Mouse (Mus musculus) hindbrain, embryonic 13.5 days (tissue): Measurements from ENCODE around the gene Vcpkmt. TPM values are rescaled to one million over a fixed set of nuclear protein-coding genes. Genes with fewer than 3 reads are reported as not detected.

Source experiments
- ATAC-seq: fragments of 200-750 bp; cut with Nextera tagmentation; 2 replicates; pipeline ENCODE4 v1.8.0; 2017; ENCODE audit warnings: moderate TSS enrichment; ENCODE audit not compliant: low FRiP score
- H3K27ac ChIP-seq: fragments of 300-500 bp; sonication (generic); 2 replicates; pipeline ENCODE4 v1.5.1; 2015; ENCODE audit warnings: inconsistent platforms, mild to moderate bottlenecking, moderate library complexity
- H3K27me3 ChIP-seq: fragments of 300-500 bp; sonication (generic); 2 replicates; pipeline ENCODE4 v1.6.1; 2015; ENCODE audit warnings: mild to moderate bottlenecking, inconsistent platforms
- H3K36me3 ChIP-seq: fragments of 300-500 bp; sonication (generic); 2 replicates; pipeline ENCODE4 v1.6.1; 2015; ENCODE audit warnings: mild to moderate bottlenecking, inconsistent platforms
- H3K4me1 ChIP-seq: fragments of 300-500 bp; sonication (generic); replicated peaks from 2 replicates; pipeline ENCODE4 v1.6.1; 2015; ENCODE audit warnings: inconsistent platforms
- H3K4me2 ChIP-seq: fragments of 300-500 bp; sonication (generic); 2 replicates; pipeline ENCODE4 v1.6.1; 2015; ENCODE audit warnings: inconsistent platforms, mild to moderate bottlenecking, moderate library complexity
- H3K4me3 ChIP-seq: fragments of 300-500 bp; sonication (generic); 2 replicates; pipeline ENCODE4 v1.5.1; 2015; ENCODE audit warnings: mild to moderate bottlenecking, inconsistent platforms
- H3K9ac ChIP-seq: fragments of 300-500 bp; sonication (generic); 2 replicates; pipeline ENCODE4 v1.6.1; 2015; ENCODE audit warnings: mild to moderate bottlenecking, inconsistent platforms
- H3K9me3 ChIP-seq: fragments of 300-500 bp; sonication (generic); 2 replicates; pipeline ENCODE4 v1.6.1; 2016; ENCODE audit warnings: inconsistent platforms
- WGBS: fragments of 180-500 bp; shearing (Covaris S2); methylation state at CpG from one replicate; pipeline ENCODE4 v1.1.7; 2015; 5-methylcytosine and 5-hydroxymethylcytosine counted together
- microRNA-seq: library from miRNA; unstranded; fragments of <30 nt; microRNA quantifications from one replicate; pipeline ENCODE4, GENCODE M21; 2016
- polyA plus RNA-seq: library from polyadenylated mRNA; unstranded; fragments of >200 nt; fragmentation: Nextera tagmentation; extraction: Ambion mirVana; gene quantifications from 2 replicates; pipeline ENCODE4 v1.2.1, GENCODE M21; 2015

Gene Vcpkmt
- polyA plus RNA-seq, 1 experiment from 2014 or later: 24.4 TPM

GRCm38 (mm10) chr12:69536616-69537242 is 46.1 kb downstream of the Vcpkmt start:
- H3K9ac ChIP-seq: no peak overlapping the region
- H3K4me1 ChIP-seq: peaks cover 19% of the 10 kb centered on the region
- H3K4me2 ChIP-seq: no peak overlapping the region
- H3K27ac ChIP-seq: peak overlapping the region; percentile 68; the same call in 1 of the 2 replicates
- no peak overlapping the region for H3K4me3 ChIP-seq
- ATAC-seq: no peak
- 62% methylated on average over 10 of the region's 10 CpGs for WGBS
- H3K27me3 ChIP-seq: 0 out of 2 replicates have a peak, but pooled peaks cover 2% of the 10 kb centered on the region
- no peaks in the 10 kb centered on the region for H3K36me3 ChIP-seq
- H3K9me3 ChIP-seq: no peaks in the 10 kb centered on the region

GRCm38 (mm10) chr12:69533237-69533636 is 49.6 kb downstream of the Vcpkmt start:
- no peak overlapping the region for H3K4me2 ChIP-seq
- no peak overlapping the region for H3K27ac ChIP-seq
- 0 out of 2 replicates have a peak, but pooled peaks cover 2% of the 10 kb centered on the region for H3K27me3 ChIP-seq
- 85% methylated on average over 5 of the region's 5 CpGs for WGBS
- H3K9ac ChIP-seq: no peak overlapping the region
- ATAC-seq: no peak
- no peaks in the 10 kb centered on the region for H3K9me3 ChIP-seq
- H3K4me1 ChIP-seq: peaks cover 11% of the 10 kb centered on the region
- no peak overlapping the region for H3K4me3 ChIP-seq
- no peaks in the 10 kb centered on the region for H3K36me3 ChIP-seq

DNA sequence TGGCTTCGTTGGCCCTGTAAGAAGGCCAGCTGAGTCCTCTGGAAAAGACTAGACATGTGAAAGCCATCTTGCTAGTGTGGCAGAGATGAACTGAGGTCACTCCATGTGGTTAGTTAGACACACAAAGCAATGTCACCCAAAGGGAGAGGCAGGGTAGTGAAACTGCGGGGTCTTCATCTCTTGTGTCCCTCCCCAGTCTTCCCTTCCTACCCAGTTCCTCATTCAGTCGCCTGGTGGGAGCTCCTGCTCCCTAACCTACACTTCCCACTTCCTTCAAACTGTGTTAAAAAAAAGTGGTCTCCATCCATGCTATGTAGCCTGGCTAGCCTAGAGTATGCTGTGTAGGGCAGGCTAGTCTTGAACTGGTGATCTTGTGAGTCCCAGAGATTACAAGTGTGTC is 50.3 kb downstream of the Vcpkmt start:
- Histone ChIP-seq H3K9ac (no peak overlapping the region), H3K4me1 (peaks cover 5% of the 10 kb centered on the region), H3K36me3 (no peaks in the 10 kb centered on the region), H3K9me3 (no peaks in the 10 kb centered on the region), H3K4me2 (no peak overlapping the region), H3K27me3 (no peaks in the 10 kb centered on the region), H3K4me3 (no peak overlapping the region), H3K27ac (no peak overlapping the region)
- WGBS: 88% methylated on average over 3 of the region's 3 CpGs
- no peak for ATAC-seq

DNA sequence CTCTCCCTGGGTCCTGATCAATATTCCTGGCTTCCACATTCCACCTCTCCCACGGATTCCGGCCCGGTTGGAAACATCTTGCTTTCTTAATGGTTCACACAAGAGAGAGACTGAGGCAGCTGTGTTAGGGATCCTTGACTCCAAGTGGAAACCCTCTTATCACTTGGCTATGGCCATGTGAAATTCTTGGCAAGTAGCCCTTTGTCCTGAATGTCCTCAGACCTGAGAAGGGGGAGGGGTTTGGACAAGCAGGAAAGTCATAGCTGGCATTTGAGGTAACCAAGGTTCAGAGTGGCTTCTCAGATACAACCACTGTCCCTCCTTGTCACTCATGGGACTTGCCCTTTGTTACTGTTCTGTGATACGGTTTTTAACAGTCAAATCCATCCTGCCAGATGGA is 50.7 kb downstream of the Vcpkmt start:
- Histone ChIP-seq H3K27ac (no peak overlapping the region), H3K4me1 (peaks cover under 1% of the 10 kb centered on the region), H3K9ac (no peak overlapping the region), H3K36me3 (no peaks in the 10 kb centered on the region), H3K9me3 (no peaks in the 10 kb centered on the region), H3K4me2 (no peak overlapping the region), H3K4me3 (no peak overlapping the region), H3K27me3 (no peaks in the 10 kb centered on the region)
- 95% methylated on average over 4 of the region's 4 CpGs for WGBS
- ATAC-seq: no peak

GRCm38 (mm10) chr12:69529694-69530403 is 53.0 kb downstream of the Vcpkmt start:
- WGBS: 92% methylated on average over 13 of the region's 13 CpGs
- ATAC-seq: no peak
- Histone ChIP-seq H3K36me3 (no peaks in the 10 kb centered on the region), H3K4me2 (no peak overlapping the region), H3K9ac (no peak overlapping the region), H3K4me1 (no peaks in the 10 kb centered on the region), H3K27me3 (no peaks in the 10 kb centered on the region), H3K27ac (no peak overlapping the region), H3K4me3 (no peak overlapping the region), H3K9me3 (no peaks in the 10 kb centered on the region)

- Histone ChIP-seq H3K36me3 (no peaks in the 10 kb centered on the region), H3K4me3 (no peak overlapping the region), H3K9me3 (no peaks in the 10 kb centered on the region), H3K27me3 (no peaks in the 10 kb centered on the region), H3K9ac (no peak overlapping the region), H3K4me2 (no peak overlapping the region), H3K27ac (no peak overlapping the region), H3K4me1 (no peaks in the 10 kb centered on the region)
- 91% methylated on average over 8 of the region's 8 CpGs for WGBS
- no peak for ATAC-seq
These were observed 54.4 kb downstream of the Vcpkmt start for GRCm38 (mm10) chr12:69528275-69529032.

Small RNA genes within 50 kb of the gene (microRNA-seq; reads per million reads assigned to microRNA genes)
- gene Gm23018: not detected

Other genes with a start within 250 kb of the Vcpkmt start
- 90.8 and 98.8 TPM in 2 replicates for gene Nemf, start 225.9 kb downstream of the Vcpkmt start, polyA plus RNA-seq
- 26.0 and 28.5 TPM in 2 replicates for gene Arf6, start 210.9 kb downstream of the Vcpkmt start, polyA plus RNA-seq
- gene Gm9887, start 210.6 kb downstream of the Vcpkmt start, polyA plus RNA-seq: 0.81 and 1.4 TPM in 2 replicates
- gene Sos2, start 98.8 kb upstream of the Vcpkmt start, polyA plus RNA-seq: 12.6 and 13.0 TPM in 2 replicates
- gene L2hgdh, start 141.8 kb upstream of the Vcpkmt start, polyA plus RNA-seq: 11.5 and 11.6 TPM in 2 replicates
- 26.1 and 30.0 TPM in 2 replicates for gene Atp5s, start 141.9 kb upstream of the Vcpkmt start, polyA plus RNA-seq
- gene Cdkl1, start 208.2 kb upstream of the Vcpkmt start, polyA plus RNA-seq: 4.2 and 4.6 TPM in 2 replicates